Mouse (Mus musculus): Measurements from ENCODE around the gene Cdh13.

Gene Cdh13

GRCm38 (mm10) chr8:118381641-118382040 lies 98.1 kb downstream of the Cdh13 start:
- no peak for DNase-seq (ENCODE audit: low spot score)

- DNase-seq (ENCODE audit: low spot score), result no peak
Observed at GRCm38 (mm10) chr8:118384314-118384713, 100.8 kb downstream of the Cdh13 start.

- DNase-seq (ENCODE audit: low spot score), result no peak
Observed at GRCm38 (mm10) chr8:118389456-118389855, 105.9 kb downstream of the Cdh13 start.

GRCm38 (mm10) chr8:118393909-118394650 lies 110.5 kb downstream of the Cdh13 start:
- peak; percentile 14 for DNase-seq (ENCODE audit: low spot score)

- no peak for DNase-seq (ENCODE audit: low spot score)
Observed at GRCm38 (mm10) chr8:118395178-118395577, 111.6 kb downstream of the Cdh13 start.

GRCm38 (mm10) chr8:118404836-118405235 lies 121.3 kb downstream of the Cdh13 start:
- no peak for DNase-seq (ENCODE audit: low spot score)

GRCm38 (mm10) chr8:118407322-118407721 lies 123.8 kb downstream of the Cdh13 start:
- no peak for DNase-seq (ENCODE audit: low spot score)

- DNase-seq (ENCODE audit: low spot score), result no peak
Observed at GRCm38 (mm10) chr8:118409396-118409795, 125.9 kb downstream of the Cdh13 start.

- DNase-seq (ENCODE audit: low spot score), result no peak
Observed at GRCm38 (mm10) chr8:118410341-118410970, 126.9 kb downstream of the Cdh13 start.

GRCm38 (mm10) chr8:118415672-118416071 lies 132.1 kb downstream of the Cdh13 start:
- DNase-seq (ENCODE audit: low spot score), result no peak

- DNase-seq (ENCODE audit: low spot score), result no peak
Observed at GRCm38 (mm10) chr8:118416811-118417355, 133.3 kb downstream of the Cdh13 start.

GRCm38 (mm10) chr8:118422624-118423023 lies 139.1 kb downstream of the Cdh13 start:
- DNase-seq (ENCODE audit: low spot score), result no peak

GRCm38 (mm10) chr8:118428941-118429340 lies 145.4 kb downstream of the Cdh13 start:
- DNase-seq (ENCODE audit: low spot score), result no peak

GRCm38 (mm10) chr8:118431731-118432440 lies 148.4 kb downstream of the Cdh13 start:
- no peak for DNase-seq (ENCODE audit: low spot score)

GRCm38 (mm10) chr8:118433553-118434180 lies 150.1 kb downstream of the Cdh13 start:
- DNase-seq (ENCODE audit: low spot score), result no peak

- DNase-seq (ENCODE audit: low spot score), result no peak
Observed at GRCm38 (mm10) chr8:118436751-118437150, 153.2 kb downstream of the Cdh13 start.

GRCm38 (mm10) chr8:118437152-118437551 lies 153.6 kb downstream of the Cdh13 start:
- DNase-seq (ENCODE audit: low spot score), result no peak

GRCm38 (mm10) chr8:118437874-118438273 lies 154.3 kb downstream of the Cdh13 start:
- DNase-seq (ENCODE audit: low spot score), result no peak

- no peak for DNase-seq (ENCODE audit: low spot score)
Observed at GRCm38 (mm10) chr8:118439857-118440256, 156.3 kb downstream of the Cdh13 start.

- no peak for DNase-seq (ENCODE audit: low spot score)
Observed at GRCm38 (mm10) chr8:118443361-118443760, 159.8 kb downstream of the Cdh13 start.

GRCm38 (mm10) chr8:118444651-118445207 lies 161.2 kb downstream of the Cdh13 start:
- no peak for DNase-seq (ENCODE audit: low spot score)

GRCm38 (mm10) chr8:118446516-118446915 lies 163.0 kb downstream of the Cdh13 start:
- no peak for DNase-seq (ENCODE audit: low spot score)
